Mouse (Mus musculus) liver, adult 2 months (tissue): ENCODE results near the gene Pde7b. TPM values are rescaled to one million over a fixed set of nuclear protein-coding genes. Genes with fewer than 3 reads are reported as not detected.

Experiments
- DNase-seq: peaks from one replicate; pipeline ENCODE4 v3.0.0-alpha.2; 2011; ENCODE audit warnings: low read depth, low spot score; ENCODE audit errors: extremely low read depth
- H3K27ac ChIP-seq: fragments of 200-500 bp; replicated peaks from 2 replicates; pipeline ENCODE4 v1.5.1; 2012; ENCODE audit warnings: low read depth, mild to moderate bottlenecking, control low read depth, inconsistent platforms, low read length; ENCODE audit not compliant: insufficient read depth
- H3K27me3 ChIP-seq: fragments of 200-500 bp; 2 replicates; pipeline ENCODE4 v1.6.1; 2012; ENCODE audit warnings: mild to moderate bottlenecking, moderate library complexity, low read length, inconsistent platforms; ENCODE audit not compliant: control insufficient read depth, insufficient read depth
- H3K36me3 ChIP-seq: fragments of 200-500 bp; 2 replicates; pipeline ENCODE4 v1.6.1; 2012; ENCODE audit warnings: low read length, inconsistent platforms; ENCODE audit not compliant: control insufficient read depth, insufficient read depth
- H3K4me1 ChIP-seq: fragments of 200-500 bp; 2 replicates; pipeline ENCODE4 v1.6.1; 2011; ENCODE audit warnings: low read length; ENCODE audit not compliant: control insufficient read depth, insufficient read depth
- H3K4me3 ChIP-seq: fragments of 200-500 bp; 2 replicates; pipeline ENCODE4 v1.5.1; 2011; ENCODE audit warnings: low read depth, mild to moderate bottlenecking, control low read depth, low read length, moderate library complexity; ENCODE audit not compliant: insufficient read depth
- H3K79me2 ChIP-seq: fragments of 200-500 bp; 2 replicates; pipeline ENCODE4 v1.6.1; 2012; ENCODE audit warnings: inconsistent platforms, mild to moderate bottlenecking, low read length, moderate library complexity; ENCODE audit not compliant: control insufficient read depth, insufficient read depth
- H3K9ac ChIP-seq: fragments of 200-500 bp; 2 replicates; pipeline ENCODE4 v1.6.1; 2012; ENCODE audit warnings: low read depth, mild to moderate bottlenecking, control low read depth, inconsistent platforms, low read length
- CTCF ChIP-seq: fragments of 200-500 bp; IDR thresholded peaks from 2 replicates; pipeline ENCODE4 v1.5.1; 2011; ENCODE audit warnings: low read depth, low read length, control low read depth
- POLR2A ChIP-seq: fragments of 200-500 bp; IDR thresholded peaks from 2 replicates; pipeline ENCODE4 v1.6.1; 2011; ENCODE audit warnings: low read length, control low read depth; ENCODE audit not compliant: insufficient read depth; ENCODE audit errors: extremely low read depth
- WGBS: fragments of 180-500 bp; shearing (Covaris S2); methylation state at CpG from one replicate; pipeline ENCODE4 v1.1.7; 2018; 5-methylcytosine and 5-hydroxymethylcytosine counted together
- polyA plus RNA-seq: library from polyadenylated mRNA; depleted of rRNA; stranded (reverse); fragments of >200 nt; gene quantifications from 2 replicates; pipeline ENCODE4 v1.2.3, GENCODE M21; 2012
- total RNA-seq: library from RNA; depleted of rRNA; stranded (reverse); fragments of >200 nt; gene quantifications from 2 replicates; pipeline ENCODE4 v1.2.3, GENCODE M21; 2014

The Pde7b gene
- total and polyA plus RNA-seq, 2 experiments, result 3.1 to 7.9 TPM

DNA sequence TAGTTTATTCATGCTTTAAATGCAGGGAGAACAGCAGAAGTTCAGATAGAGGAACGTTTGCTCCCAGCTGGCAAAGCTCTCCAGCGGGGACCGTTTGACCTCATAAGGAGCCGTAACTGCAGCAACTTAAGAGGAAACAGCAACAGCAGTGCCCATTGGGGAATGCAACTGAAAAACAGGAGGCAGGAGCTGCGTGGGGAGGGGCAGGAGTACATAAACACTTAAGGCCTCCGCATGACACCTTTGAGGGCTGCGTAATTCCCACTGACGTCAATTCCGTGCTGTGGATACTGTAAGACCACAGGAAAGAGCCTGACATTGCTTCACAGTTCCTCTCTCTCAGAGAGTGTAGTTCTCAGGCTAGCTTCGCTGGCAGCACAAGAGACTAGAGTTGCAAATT is 219.4 kb downstream of the Pde7b start:
- DNase-seq, result no peak
- TF ChIP-seq POLR2A, result no peak
- TF ChIP-seq CTCF, result no peak
- Histone ChIP-seq H3K79me2 (no peaks in the 10 kb centered on the region; the same call in 1 of the 2 replicates), H3K4me3 (no peak overlapping the region), H3K27me3 (no peaks in the 10 kb centered on the region), H3K9ac (no peak overlapping the region), H3K4me1 (peaks cover 6% of the 10 kb centered on the region), H3K27ac (no peak overlapping the region), H3K36me3 (no peaks in the 10 kb centered on the region)
- 91% methylated on average over 10 of the region's 10 CpGs for WGBS

DNA sequence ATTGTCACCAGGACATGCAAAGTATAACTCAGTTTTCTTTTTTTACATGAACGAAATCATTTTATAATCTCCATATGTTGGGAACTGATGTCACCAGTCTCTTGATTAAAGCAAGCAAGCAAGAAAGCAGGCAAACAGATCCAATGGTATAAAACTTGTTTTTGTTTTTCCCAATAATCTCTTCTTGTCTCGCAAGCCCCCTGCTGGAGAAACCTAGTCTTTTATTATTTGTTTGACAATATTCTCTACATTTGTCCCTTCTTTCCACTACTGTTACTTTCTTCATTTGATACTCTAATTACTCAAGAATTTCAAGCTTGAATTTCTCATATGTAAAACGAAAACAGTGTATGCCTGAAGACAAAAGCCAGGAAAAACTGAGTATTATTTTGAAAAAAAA is 220.1 kb downstream of the Pde7b start:
- no peak overlapping the region for H3K27ac ChIP-seq
- H3K36me3 ChIP-seq, result no peaks in the 10 kb centered on the region
- no peak overlapping the region for H3K4me3 ChIP-seq
- WGBS, result 91% methylated on average over 3 of the region's 3 CpGs
- no peak overlapping the region for H3K9ac ChIP-seq
- H3K79me2 ChIP-seq, result no peaks in the 10 kb centered on the region; the same call in 1 of the 2 replicates
- TF ChIP-seq CTCF, result 0 out of 2 replicates have a peak, but pooled peaks have one; percentile 8
- no peak for TF ChIP-seq POLR2A
- H3K4me1 ChIP-seq, result peaks cover 6% of the 10 kb centered on the region
- DNase-seq, result no peak
- no peaks in the 10 kb centered on the region for H3K27me3 ChIP-seq

DNA sequence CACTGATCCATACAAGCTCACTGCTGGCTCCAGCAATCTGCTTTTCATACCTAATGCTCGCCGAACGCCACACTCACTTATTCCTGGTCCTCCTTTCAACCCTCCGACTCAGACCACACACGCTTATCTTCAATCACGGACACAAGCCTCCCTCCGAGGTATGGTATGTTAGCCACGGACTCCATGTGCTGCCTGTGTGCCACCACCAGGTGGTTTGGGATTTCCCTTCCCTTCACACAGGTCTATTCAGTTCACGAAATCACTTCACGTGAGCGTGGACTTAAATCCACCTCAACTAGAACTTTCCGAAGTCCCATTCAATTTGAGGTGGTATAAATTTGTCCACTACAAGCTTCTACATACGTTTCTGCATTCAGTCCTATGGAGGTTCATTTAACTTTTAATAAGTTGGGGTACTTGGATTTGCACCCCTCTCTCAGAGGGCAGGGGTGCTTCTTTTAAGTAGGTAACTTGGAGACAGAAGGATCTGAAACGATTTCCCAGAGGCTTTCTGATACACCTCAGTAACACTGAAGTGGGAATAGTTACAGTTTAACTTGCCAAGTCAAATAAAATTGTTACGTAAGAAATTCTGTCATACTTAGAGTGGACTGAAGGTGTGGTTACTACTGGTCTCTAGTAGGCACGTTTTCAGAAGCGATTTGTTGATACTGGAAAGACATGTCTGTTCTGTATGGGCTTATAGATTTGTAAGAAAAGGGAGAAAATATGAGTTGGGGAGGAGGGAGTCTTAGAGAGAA is 221.4 kb downstream of the Pde7b start:
- Histone ChIP-seq H3K79me2 (no peaks in the 10 kb centered on the region; the same call in 1 of the 2 replicates), H3K27me3 (no peaks in the 10 kb centered on the region), H3K36me3 (no peaks in the 10 kb centered on the region), H3K9ac (no peak overlapping the region), H3K4me3 (no peak overlapping the region), H3K27ac (no peak overlapping the region), H3K4me1 (peaks cover 6% of the 10 kb centered on the region)
- TF ChIP-seq CTCF (no peak), POLR2A (no peak)
- peak; percentile 86 for DNase-seq
- 65% methylated on average over 17 of the region's 17 CpGs for WGBS

DNA sequence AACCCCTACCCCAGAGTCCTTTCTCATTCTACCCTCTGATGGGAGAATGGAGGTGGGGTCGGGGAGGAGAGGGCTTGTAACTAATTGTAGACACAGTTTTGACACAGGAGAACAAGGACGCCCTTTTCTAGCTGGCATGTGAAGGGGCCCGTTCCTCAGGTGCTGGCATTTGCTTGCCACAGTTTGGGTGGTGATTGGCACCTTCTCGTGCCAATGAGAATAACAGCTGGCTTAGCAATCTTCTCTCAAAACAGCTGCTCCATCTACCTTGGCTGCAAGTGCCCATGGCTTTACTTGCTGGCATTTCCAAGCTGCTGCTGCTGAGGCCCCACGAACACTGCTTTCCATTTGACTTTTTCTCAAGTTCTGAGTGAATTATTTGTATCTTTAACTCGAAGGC is 223.7 kb downstream of the Pde7b start:
- WGBS, result 92% methylated on average over 6 of the region's 6 CpGs
- Histone ChIP-seq H3K4me3 (no peak overlapping the region), H3K27me3 (no peaks in the 10 kb centered on the region), H3K4me1 (peaks cover 3% of the 10 kb centered on the region; the same call in 1 of the 2 replicates), H3K36me3 (no peaks in the 10 kb centered on the region), H3K9ac (no peak overlapping the region), H3K27ac (no peak overlapping the region), H3K79me2 (no peaks in the 10 kb centered on the region; the same call in 1 of the 2 replicates)
- no peak for DNase-seq
- TF ChIP-seq CTCF, result no peak
- TF ChIP-seq POLR2A, result no peak

DNA sequence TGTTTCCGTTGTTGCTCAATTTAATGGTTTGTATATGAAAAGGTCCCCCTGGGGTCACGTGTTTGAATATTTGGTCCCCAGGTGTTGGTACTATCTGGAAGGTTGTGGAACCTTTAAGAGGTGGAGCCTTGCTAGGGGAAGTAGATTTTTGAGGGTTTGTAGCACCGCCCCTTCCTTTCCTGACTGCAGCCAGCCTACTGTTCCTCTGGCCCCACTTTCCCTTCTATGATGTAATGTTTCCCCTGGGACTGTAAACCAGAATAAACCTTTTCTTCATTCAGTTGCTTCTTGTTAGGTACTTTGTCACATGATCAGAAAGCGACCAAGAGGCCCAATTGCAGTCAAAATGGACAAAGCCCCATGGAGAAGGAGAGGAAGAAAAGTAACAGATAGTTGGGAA is 229.8 kb downstream of the Pde7b start:
- whole genome bisulfite sequencing, result 97% methylated on average over 4 of the region's 4 CpGs
- TF ChIP-seq POLR2A, result no peak
- TF ChIP-seq CTCF, result no peak

DNA sequence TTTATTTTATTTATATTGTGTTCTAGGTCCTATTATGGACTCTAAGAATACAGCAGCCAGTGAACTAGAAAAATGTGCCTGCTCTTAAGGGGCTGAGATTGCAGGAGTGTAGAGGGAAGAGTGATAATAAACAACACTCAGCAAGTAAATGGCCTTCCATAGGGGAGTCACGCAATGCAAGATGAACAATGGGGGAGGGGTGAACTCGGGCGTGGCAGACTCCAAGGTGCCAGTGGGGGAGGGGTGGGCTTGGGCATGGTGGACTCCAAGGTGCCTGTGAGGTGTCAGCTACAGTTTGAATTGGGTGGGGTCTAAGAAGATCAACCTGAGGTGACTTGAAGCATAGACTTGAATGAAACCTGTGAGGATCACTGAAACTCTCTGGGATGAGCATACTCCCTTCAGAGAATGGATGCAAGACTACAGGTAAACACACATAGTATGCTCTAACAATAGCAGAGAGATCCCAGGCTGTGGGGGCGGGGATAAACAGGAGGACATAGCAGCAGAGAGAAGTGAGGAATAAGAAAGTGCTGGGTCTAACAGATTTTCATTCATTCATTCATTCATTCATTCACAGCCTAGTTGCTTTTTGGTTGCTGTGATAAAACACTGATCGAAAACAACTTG is 230.9 kb downstream of the Pde7b start:
- H3K27ac ChIP-seq, result no peak overlapping the region
- H3K9ac ChIP-seq, result no peak overlapping the region
- H3K4me1 ChIP-seq, result peaks cover 7% of the 10 kb centered on the region; the same call in 1 of the 2 replicates
- H3K27me3 ChIP-seq, result no peaks in the 10 kb centered on the region
- H3K4me3 ChIP-seq, result no peak overlapping the region
- DNase-seq, result no peak
- TF ChIP-seq POLR2A, result no peak
- no peak for TF ChIP-seq CTCF
- no peaks in the 10 kb centered on the region for H3K79me2 ChIP-seq
- WGBS, result 83% methylated on average over 5 of the region's 5 CpGs
- H3K36me3 ChIP-seq, result no peaks in the 10 kb centered on the region

More for the DNA sequence above, 229.8 kb downstream of the Pde7b start:
- Histone ChIP-seq H3K27me3 (no peaks in the 10 kb centered on the region), H3K79me2 (no peaks in the 10 kb centered on the region), H3K4me3 (no peak overlapping the region), H3K36me3 (no peaks in the 10 kb centered on the region), H3K27ac (no peak overlapping the region), H3K4me1 (peaks cover 2% of the 10 kb centered on the region; the same call in 1 of the 2 replicates), H3K9ac (no peak overlapping the region)
- DNase-seq, result no peak
